Mouse (Mus musculus) limb, embryonic 12.5 days (tissue): Measurements from ENCODE around the gene Ier5. TPM values are rescaled to one million over a fixed set of nuclear protein-coding genes. Genes with fewer than 3 reads are reported as not detected.

Source experiments
- ATAC-seq: fragments of 200-750 bp; cut with Nextera tagmentation; 2 replicates; pipeline ENCODE4 v1.8.0; 2017; ENCODE audit warnings: low read depth, moderate TSS enrichment; ENCODE audit not compliant: insufficient number of reproducible peaks, insufficient read depth, low FRiP score, low TSS enrichment
- H3K27ac ChIP-seq: fragments of 300-500 bp; sonication (generic); 2 replicates; pipeline ENCODE4 v1.5.1; 2016; ENCODE audit warnings: mild to moderate bottlenecking, moderate library complexity
- H3K27me3 ChIP-seq: fragments of 300-500 bp; sonication (generic); 2 replicates; pipeline ENCODE4 v1.6.1; 2016; ENCODE audit warnings: mild to moderate bottlenecking, moderate library complexity
- H3K36me3 ChIP-seq: fragments of 300-500 bp; sonication (generic); 2 replicates; pipeline ENCODE4 v1.6.1; 2016; ENCODE audit warnings: mild to moderate bottlenecking, moderate library complexity
- H3K4me1 ChIP-seq: fragments of 300-500 bp; sonication (generic); replicated peaks from 2 replicates; pipeline ENCODE4 v1.6.1; 2016
- H3K4me2 ChIP-seq: fragments of 300-500 bp; sonication (generic); 2 replicates; pipeline ENCODE4 v1.6.1; 2016; ENCODE audit warnings: mild to moderate bottlenecking, moderate library complexity
- H3K4me3 ChIP-seq: fragments of 300-500 bp; sonication (generic); replicated peaks from 2 replicates; pipeline ENCODE4 v1.5.1; 2016; ENCODE audit warnings: mild to moderate bottlenecking
- H3K9ac ChIP-seq: fragments of 300-500 bp; sonication (generic); replicated peaks from 2 replicates; pipeline ENCODE4 v1.6.1; 2016; ENCODE audit warnings: mild to moderate bottlenecking, moderate library complexity
- H3K9me3 ChIP-seq: fragments of 300-500 bp; sonication (generic); 2 replicates; pipeline ENCODE4 v1.6.1; 2016; ENCODE audit warnings: mild to moderate bottlenecking, moderate library complexity
- WGBS: fragments of 180-500 bp; shearing (Covaris S2); methylation state at CpG from one replicate; pipeline ENCODE4 v1.1.7; 2016; 5-methylcytosine and 5-hydroxymethylcytosine counted together
- polyA plus RNA-seq: library from polyadenylated mRNA; unstranded; fragments of >200 nt; fragmentation: Nextera tagmentation; extraction: Ambion mirVana; gene quantifications from 2 replicates; pipeline ENCODE4 v1.2.1, GENCODE M21; 2016

The Ier5 gene
- polyA plus RNA-seq, 1 experiment from 2014 or later, result 15.8 TPM

DNA sequence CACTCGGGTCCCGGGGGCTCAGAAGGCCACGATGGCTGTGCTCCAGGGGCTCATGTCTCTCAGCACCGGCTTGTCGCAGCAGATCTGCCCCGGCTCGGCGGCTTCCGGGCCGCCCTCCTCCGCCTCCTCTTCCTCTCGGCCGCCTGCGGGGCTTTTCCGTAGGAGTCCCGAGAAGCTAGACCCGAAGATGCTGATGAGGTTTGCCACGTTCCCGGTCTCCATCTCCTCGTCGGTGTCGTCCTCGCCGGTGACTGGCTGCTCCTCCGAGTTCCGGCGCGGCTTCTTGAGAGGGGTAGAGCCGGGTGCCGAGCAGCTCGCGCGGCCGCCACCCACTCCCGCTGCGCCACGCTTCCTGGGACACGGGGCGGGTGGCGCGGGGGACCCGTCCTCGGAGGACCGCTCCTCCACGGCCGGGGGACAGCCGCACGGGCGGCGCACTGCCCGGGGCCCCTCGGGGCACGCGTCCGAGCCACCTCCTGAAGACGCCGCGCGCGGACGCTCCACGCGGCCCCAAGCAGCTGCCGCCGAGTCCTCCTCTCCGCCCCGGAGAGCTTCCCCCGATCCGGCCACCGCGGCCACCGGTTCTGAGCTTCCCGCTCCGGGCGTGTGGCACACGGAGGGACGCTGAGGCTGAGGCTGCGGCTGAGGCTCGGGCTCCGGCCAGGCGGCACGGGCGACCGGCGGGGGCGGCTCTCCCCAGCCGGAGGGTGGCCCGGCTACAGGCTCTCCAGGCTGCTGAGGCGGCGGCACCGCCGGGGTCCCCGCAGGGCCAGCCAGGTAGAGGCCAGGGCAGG is 753 bp downstream of the Ier5 start:
- peak overlapping the region; percentile 87 for H3K27ac ChIP-seq
- H3K27me3 ChIP-seq, result no peaks in the 10 kb centered on the region
- ATAC-seq, result peak; percentile 56
- H3K9me3 ChIP-seq, result no peaks in the 10 kb centered on the region
- H3K9ac ChIP-seq, result peak overlapping the region; percentile 99
- peaks cover 31% of the 10 kb centered on the region for H3K4me1 ChIP-seq
- H3K4me2 ChIP-seq, result peak overlapping the region; percentile 81
- no peaks in the 10 kb centered on the region for H3K36me3 ChIP-seq
- WGBS, result under 1% methylated on average over 91 of the region's 93 CpGs
- peak overlapping the region; percentile 99 for H3K4me3 ChIP-seq

DNA sequence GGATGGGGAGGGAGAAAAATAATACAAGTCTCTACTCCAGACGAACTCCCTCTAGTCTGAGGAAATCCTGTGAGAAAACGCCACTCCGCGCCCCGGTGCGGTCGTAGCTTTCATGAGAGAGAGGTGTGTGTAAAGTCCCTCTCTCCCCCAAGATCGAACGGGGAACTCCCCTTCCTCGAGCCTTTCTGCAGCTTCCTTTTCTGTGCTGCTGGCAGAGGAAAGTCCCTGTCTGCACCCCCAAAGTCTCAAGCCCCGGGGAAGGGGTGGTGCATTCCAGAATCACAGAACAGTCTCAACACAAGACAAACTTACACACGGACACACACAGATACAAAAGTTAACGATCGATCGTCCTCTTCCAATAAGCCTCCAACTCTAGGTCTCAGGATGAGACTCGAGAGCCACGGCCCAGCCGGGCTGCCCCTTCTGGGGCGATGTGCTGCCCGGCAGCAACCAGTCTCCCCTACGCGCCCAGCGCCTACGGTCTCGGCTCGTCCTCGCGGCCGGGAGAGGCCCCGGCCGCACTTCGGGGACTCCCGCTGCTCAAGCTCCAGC is 1.4 kb downstream of the Ier5 start:
- peak overlapping the region; percentile 87 for H3K27ac ChIP-seq
- no peaks in the 10 kb centered on the region for H3K27me3 ChIP-seq
- H3K4me3 ChIP-seq, result peak overlapping the region; percentile 99
- H3K9ac ChIP-seq, result peak overlapping the region; percentile 99
- H3K4me2 ChIP-seq, result peak overlapping the region; percentile 81
- ATAC-seq, result no peak
- no peaks in the 10 kb centered on the region for H3K36me3 ChIP-seq
- H3K4me1 ChIP-seq, result peaks cover 38% of the 10 kb centered on the region
- H3K9me3 ChIP-seq, result no peaks in the 10 kb centered on the region
- WGBS, result under 1% methylated on average over 33 of the region's 33 CpGs

DNA sequence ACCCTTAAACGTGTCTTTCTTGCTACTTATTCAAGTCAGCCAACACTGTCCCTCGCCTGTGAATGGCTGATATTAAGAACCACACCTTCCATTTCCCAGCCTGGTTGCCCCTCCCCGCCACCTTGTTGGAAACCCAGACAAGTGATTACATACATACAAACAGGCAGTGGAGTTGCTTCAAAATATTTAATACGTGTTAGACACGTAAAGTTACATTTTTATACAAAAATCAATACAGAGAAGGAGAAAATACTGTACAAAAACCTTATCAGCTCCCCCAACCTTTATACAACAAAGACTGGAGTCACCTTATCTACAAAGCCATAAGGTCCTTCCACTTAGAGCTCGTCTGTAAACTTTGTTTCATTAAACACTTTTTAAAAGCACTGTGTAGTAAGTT is 2.1 kb downstream of the Ier5 start:
- no peak overlapping the region for H3K27ac ChIP-seq
- H3K27me3 ChIP-seq, result no peaks in the 10 kb centered on the region
- H3K36me3 ChIP-seq, result no peaks in the 10 kb centered on the region
- no peaks in the 10 kb centered on the region for H3K9me3 ChIP-seq
- peaks cover 44% of the 10 kb centered on the region for H3K4me1 ChIP-seq
- H3K4me3 ChIP-seq, result peak overlapping the region; percentile 99
- WGBS, result 30% methylated on average over 6 of the region's 6 CpGs
- ATAC-seq, result no peak
- peak overlapping the region; percentile 99 for H3K9ac ChIP-seq
- H3K4me2 ChIP-seq, result peak overlapping the region; percentile 81

DNA sequence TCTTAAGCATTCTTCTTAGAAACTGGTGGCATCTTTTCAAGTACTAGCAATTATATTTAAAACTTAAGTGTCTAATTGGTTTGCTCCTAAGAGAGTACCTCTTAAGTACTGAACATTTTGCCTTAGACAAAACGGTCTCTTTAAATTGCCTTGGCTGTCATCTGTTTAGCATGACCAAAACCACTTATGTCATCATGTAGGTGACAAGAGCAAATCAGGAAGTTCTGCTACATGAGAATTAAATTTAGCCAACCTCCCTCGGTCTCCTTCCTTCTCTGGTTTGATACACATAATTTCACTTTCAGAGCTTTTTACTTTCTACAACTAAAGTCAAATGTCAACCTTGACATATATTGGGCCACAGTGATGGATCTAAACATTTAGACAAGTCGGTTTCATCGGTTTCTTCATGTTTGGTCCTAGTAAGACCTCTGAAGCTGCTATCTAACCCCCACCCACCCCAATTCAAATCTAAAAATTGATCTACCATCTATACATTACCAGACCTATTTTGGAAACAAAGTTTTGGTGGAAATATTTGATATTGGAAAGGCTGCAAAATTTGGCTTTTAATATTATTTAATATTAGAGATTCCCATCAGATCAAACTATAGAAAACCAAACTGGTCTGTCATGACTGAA is 2.7 kb downstream of the Ier5 start:
- Histone ChIP-seq H3K4me2 (peak overlapping the region; percentile 81), H3K9ac (no peak overlapping the region), H3K4me3 (peak overlapping the region; percentile 99; the same call in 1 of the 2 replicates), H3K27ac (no peak overlapping the region), H3K4me1 (peaks cover 50% of the 10 kb centered on the region), H3K27me3 (no peaks in the 10 kb centered on the region), H3K36me3 (no peaks in the 10 kb centered on the region), H3K9me3 (no peaks in the 10 kb centered on the region)
- no peak for ATAC-seq
- 82% methylated on average over 4 of the region's 4 CpGs for WGBS

DNA sequence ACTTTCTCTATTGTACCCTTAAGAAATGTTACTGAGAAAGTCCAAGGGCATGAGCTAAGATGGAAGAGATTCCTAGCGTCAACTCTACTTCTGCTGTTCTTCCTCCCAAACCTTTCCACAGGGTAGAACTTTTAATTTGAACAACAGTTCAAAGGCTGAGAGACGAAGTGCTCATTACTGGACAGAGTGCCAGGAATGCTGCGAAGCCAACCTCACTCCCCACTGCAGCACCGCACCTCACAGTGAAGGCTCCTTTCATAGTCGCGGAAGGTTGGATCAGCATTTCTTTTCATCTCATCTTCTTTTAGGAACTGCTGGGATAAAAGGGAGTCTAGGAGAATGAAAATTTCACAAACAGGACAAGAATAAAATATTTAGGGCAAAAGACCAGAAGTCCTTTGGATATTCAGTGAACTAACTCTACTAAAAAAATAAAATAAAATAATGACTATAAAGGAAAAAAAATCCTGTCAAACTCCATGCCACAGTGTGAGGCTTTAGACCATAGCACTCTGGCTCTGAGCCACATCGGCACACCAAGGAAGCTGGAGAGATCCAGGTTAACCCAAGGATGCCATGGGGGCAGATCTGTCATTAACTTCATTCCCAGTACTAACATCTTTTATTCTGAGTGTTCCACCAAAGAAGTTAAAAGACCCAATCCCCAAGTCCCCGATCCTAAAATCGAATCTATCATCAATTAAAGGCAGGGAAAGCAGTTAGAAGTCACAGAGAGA is 5.3 kb downstream of the Ier5 start:
- no peak for ATAC-seq
- H3K27ac ChIP-seq, result peak overlapping the region; percentile 92; the same call in 1 of the 2 replicates
- no peaks in the 10 kb centered on the region for H3K36me3 ChIP-seq
- H3K9me3 ChIP-seq, result no peaks in the 10 kb centered on the region
- H3K27me3 ChIP-seq, result no peaks in the 10 kb centered on the region
- 48% methylated on average over 9 of the region's 9 CpGs for WGBS
- H3K4me1 ChIP-seq, result peaks cover 66% of the 10 kb centered on the region
- H3K4me2 ChIP-seq, result no peak overlapping the region
- H3K9ac ChIP-seq, result no peak overlapping the region
- no peak overlapping the region for H3K4me3 ChIP-seq

DNA sequence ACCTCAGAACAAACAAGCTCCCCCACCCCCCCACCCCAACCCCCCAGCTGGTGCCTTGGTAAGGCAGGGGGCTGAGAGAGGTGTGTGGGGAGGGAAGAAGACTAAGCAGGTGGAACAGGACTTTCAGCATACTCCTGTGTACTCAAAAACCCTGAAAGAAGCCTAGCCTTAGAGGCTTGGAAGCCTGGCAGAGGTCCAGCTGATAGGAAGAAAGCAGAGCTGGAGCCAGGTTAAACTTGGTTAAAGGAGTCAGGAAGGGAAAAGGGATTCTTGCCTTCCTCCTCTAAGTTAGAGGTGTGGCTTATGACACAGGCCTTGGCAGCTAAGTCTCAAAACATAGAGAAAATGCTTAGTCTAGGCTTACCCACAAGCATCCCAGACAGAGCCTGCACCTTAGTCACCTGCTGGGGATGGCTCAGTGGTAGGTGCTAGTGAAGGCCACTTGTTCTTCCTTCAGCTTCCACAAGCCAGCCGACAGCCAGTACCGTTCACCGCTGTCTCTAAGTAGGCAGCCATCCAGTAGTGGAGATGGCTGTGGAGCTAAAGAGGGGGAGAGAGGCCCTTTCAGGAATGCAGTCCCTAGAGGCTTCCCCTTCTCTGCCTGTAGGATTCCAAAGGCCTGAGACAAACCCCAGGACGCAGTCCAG is 6.2 kb downstream of the Ier5 start:
- WGBS, result 35% methylated on average over 4 of the region's 4 CpGs
- peaks cover 73% of the 10 kb centered on the region for H3K4me1 ChIP-seq
- ATAC-seq, result no peak

DNA sequence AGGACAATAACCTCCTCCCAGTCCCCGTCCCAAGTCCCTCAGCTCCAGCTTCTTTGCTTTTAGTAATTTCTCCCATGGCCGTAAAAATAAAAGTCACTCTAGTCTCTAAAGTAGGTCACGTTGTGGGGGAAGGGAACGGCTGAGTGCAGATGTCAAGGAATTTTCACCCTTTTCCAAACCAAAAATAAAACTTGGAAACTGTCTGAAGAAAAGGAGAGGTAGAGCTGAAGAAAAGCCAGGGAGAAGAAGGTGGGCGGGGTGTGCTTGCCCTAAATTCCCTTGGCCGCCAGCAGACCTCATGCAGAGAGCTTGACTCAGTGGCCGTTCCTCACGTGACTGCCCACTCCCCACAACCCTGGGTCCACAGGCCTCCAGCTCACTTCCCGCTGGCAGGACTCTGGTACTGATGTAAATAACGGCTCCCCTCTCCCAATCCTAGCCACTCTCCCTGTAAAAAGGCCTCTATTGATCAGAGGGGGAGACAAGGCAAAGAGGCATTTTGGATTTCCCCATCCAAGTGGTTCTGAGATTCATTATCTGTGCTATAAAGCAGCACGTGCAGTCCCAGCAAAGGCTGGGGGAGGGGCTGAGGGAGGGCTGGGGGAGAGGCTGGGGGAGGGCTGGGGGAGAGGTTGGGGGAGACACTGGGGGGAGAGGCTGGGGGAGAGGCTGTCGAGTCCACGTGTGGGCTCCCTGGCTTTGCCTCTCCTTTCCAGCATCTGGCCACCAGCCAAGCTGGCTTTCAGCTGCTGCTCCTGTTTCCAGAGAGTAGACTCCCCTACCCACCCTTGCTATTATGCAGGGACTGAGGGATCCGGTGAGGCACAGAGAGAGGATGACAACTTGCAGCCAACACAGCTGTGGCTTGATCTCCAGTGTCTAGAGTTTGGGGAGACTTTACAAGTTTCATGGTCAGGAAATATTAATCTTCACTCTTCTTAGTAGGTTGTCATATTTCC is 7.3 kb downstream of the Ier5 start:
- Histone ChIP-seq H3K4me1 (peaks cover 75% of the 10 kb centered on the region), H3K9ac (0 out of 2 replicates have a peak overlapping the region, but pooled peaks have one; percentile 42), H3K9me3 (no peaks in the 10 kb centered on the region), H3K4me2 (peak overlapping the region; percentile 32), H3K27ac (peak overlapping the region; percentile 92), H3K36me3 (no peaks in the 10 kb centered on the region), H3K4me3 (no peak overlapping the region), H3K27me3 (no peaks in the 10 kb centered on the region)
- WGBS, result 12% methylated on average over 12 of the region's 14 CpGs
- peak; percentile 74 for ATAC-seq

More for the DNA sequence above, 6.2 kb downstream of the Ier5 start:
- Histone ChIP-seq H3K4me3 (no peak overlapping the region), H3K36me3 (no peaks in the 10 kb centered on the region), H3K27me3 (no peaks in the 10 kb centered on the region), H3K4me2 (no peak overlapping the region; the same call in 1 of the 2 replicates), H3K9ac (no peak overlapping the region), H3K9me3 (no peaks in the 10 kb centered on the region), H3K27ac (peak overlapping the region; percentile 92)

DNA sequence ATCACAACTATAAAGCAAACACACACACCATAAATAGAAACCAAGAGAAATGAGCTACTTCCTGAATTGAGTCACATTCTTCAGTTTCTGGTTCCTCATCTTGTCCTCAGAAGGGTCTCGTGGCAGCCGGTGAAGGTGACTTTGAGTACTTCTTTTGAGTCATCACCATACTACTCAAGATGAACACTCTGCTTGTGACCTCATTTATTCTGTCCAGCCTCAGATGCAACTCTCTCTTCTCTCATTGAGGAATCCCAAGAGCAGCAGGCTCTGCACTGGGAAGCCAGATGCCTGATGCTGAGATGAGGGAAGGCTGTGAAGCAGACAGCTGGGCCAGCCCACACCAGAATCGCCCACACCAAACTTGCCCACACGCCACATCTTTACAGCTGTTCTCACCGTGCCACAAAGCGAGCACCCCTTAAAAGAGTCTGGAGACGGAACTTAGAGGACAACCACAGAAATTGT is 8.0 kb downstream of the Ier5 start:
- Histone ChIP-seq H3K4me2 (peak overlapping the region; percentile 32), H3K4me3 (no peak overlapping the region), H3K9me3 (no peaks in the 10 kb centered on the region), H3K4me1 (peaks cover 75% of the 10 kb centered on the region), H3K27ac (peak overlapping the region; percentile 92), H3K36me3 (no peaks in the 10 kb centered on the region), H3K9ac (no peak overlapping the region), H3K27me3 (no peaks in the 10 kb centered on the region)
- WGBS, result 53% methylated on average over 7 of the region's 7 CpGs
- peak; percentile 2; the same call in 1 of the 2 replicates for ATAC-seq

DNA sequence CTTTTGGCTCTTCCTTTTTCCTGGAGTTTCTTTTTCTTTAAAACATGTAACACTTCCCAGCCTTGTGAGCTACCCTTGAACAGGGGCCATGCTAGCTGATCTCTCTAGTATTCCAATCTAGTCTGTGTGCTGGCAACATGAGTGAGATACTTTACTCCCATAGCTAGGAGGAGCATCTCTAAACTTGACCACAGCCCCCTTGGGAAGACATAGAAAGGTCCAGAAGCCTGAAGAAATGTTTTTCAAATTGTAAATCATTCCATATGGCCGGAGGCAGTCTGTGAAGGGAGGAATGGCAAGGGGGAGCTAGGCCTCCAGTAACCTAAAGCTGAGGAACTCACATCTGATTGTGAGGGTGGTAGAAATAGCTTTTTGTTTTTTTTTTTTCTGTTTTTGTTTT is 8.7 kb downstream of the Ier5 start:
- Histone ChIP-seq H3K27ac (no peak overlapping the region), H3K4me2 (no peak overlapping the region), H3K4me3 (no peak overlapping the region), H3K9ac (no peak overlapping the region), H3K4me1 (peaks cover 78% of the 10 kb centered on the region), H3K36me3 (no peaks in the 10 kb centered on the region), H3K9me3 (no peaks in the 10 kb centered on the region), H3K27me3 (no peaks in the 10 kb centered on the region)
- no peak for ATAC-seq
- WGBS, result 53% methylated on average over 1 of the region's 1 CpGs

DNA sequence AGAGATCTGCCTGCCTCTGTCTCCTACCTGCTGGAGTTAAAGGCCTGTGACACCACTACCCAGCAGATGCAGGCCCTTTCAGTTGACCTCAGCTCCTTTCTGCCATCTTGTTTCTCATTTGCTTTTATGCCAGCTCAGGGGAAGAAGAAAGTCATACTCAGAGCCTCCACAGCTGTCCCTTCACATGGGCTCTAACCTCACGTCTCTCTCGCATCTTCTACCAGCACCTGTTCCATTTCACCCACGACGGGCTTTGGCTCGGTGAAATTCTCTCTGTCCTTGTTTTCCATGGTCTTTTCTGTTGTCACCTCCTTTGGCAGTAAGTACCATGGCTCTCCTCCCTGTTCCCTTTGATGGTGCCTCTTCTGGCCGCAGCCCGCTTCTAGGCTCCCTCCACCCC is 9.1 kb downstream of the Ier5 start:
- Histone ChIP-seq H3K27me3 (no peaks in the 10 kb centered on the region), H3K4me1 (peaks cover 79% of the 10 kb centered on the region), H3K9ac (no peak overlapping the region), H3K27ac (no peak overlapping the region), H3K9me3 (no peaks in the 10 kb centered on the region), H3K4me3 (no peak overlapping the region), H3K36me3 (no peaks in the 10 kb centered on the region), H3K4me2 (no peak overlapping the region)
- ATAC-seq, result no peak
- WGBS, result 89% methylated on average over 7 of the region's 7 CpGs
